ENCODE assay signal across 8 mouse cellular contexts in genomic region chr5:9427581-9428241, GRCm38 (mm10).
DNase-seq lines count a peak whose midpoint lies in the region; ATAC-seq and TF ChIP-seq lines count a peak whose summit lies in the region.

No protein-coding gene starts in this region.

- no peak overlapping the region for H3K27ac ChIP-seq in gastrocnemius, adult 2 months
- H3K27ac ChIP-seq in forebrain, embryonic 15.5 days (replicated peaks) = no peak overlapping the region
- no peak overlapping the region for H3K27ac ChIP-seq in midbrain, embryonic 14.5 days (replicated peaks; ENCODE audit: low read depth, low read length)

- peak; percentile 76 for TF ChIP-seq CTCF in gastrocnemius, adult 2 months (IDR thresholded peaks at IDR 0.05)

- H3K4me1 ChIP-seq in forebrain, embryonic 15.5 days = peaks cover 3% of the 10 kb centered on the region; the same call in 1 of the 2 replicates
- no peaks in the 10 kb centered on the region for H3K4me1 ChIP-seq in midbrain, embryonic 14.5 days (ENCODE audit: control insufficient read depth, insufficient read depth, low read length)

- H3K27me3 ChIP-seq in forebrain, embryonic 15.5 days = no peaks in the 10 kb centered on the region
- H3K27me3 ChIP-seq in midbrain, embryonic 14.5 days (ENCODE audit: control insufficient read depth, insufficient read depth, low read length) = no peaks in the 10 kb centered on the region

- H3K36me3 ChIP-seq in forebrain, embryonic 15.5 days = no peaks in the 10 kb centered on the region
- 0 out of 2 replicates have a peak, but pooled peaks cover 7% of the 10 kb centered on the region for H3K36me3 ChIP-seq in midbrain, embryonic 14.5 days (ENCODE audit: control insufficient read depth, insufficient read depth, low read length)

- H3K9ac ChIP-seq in forebrain, embryonic 15.5 days (replicated peaks) = no peak overlapping the region
- H3K9ac ChIP-seq in midbrain, embryonic 14.5 days (replicated peaks; ENCODE audit: low read length) = no peak overlapping the region

- H3K4me3 ChIP-seq in gastrocnemius, adult 2 months = no peak overlapping the region
- no peak overlapping the region for H3K4me3 ChIP-seq in forebrain, embryonic 15.5 days
- no peak overlapping the region for H3K4me3 ChIP-seq in midbrain, embryonic 14.5 days (replicated peaks; ENCODE audit: low read depth, low read length)

- peak; percentile 64 for ATAC-seq in CD4-positive, CD25-positive, alpha-beta regulatory T cell, adult 4 months
- ATAC-seq in forebrain, embryonic 15.5 days (replicated peaks) = peak; percentile 78
- peak; percentile 69; the same call in 1 of the 2 replicates for ATAC-seq in midbrain, embryonic 14.5 days (ENCODE audit: low FRiP score, low TSS enrichment)
- ATAC-seq in erythroblast, adult 5-6 weeks (replicated peaks; ENCODE audit: low FRiP score, poor library complexity, severe bottlenecking) = no peak

- DNase-seq in gastrocnemius, adult 2 months = no peak
- DNase-seq in gastrocnemius, adult 8-10 months (ENCODE audit: low spot score in 2 of 2) = no peak
- DNase-seq in c-Kit-positive CD71-positive TER-119-positive erythroid progenitor cells, embryonic 14.5 days (ENCODE audit: low spot score) = peak; percentile 5
- peak; percentile 19 to 42 for DNase-seq in layer of hippocampus, adult 8-10 months (ENCODE audit: low spot score in 2 of 2)
- peak; percentile 91 for DNase-seq in midbrain, embryonic 14.5 days

- intact Hi-C loops in gastrocnemius, adult 2 months (cut with DNase I) = no loop called here

- WGBS in forebrain, embryonic 15.5 days = 46% methylated on average over 10 of the region's 10 CpGs
- 44% methylated on average over 10 of the region's 10 CpGs for WGBS in midbrain, embryonic 14.5 days

- H3K4me2 ChIP-seq in forebrain, embryonic 15.5 days (replicated peaks) = no peak overlapping the region
- no peak overlapping the region for H3K4me2 ChIP-seq in midbrain, embryonic 14.5 days (ENCODE audit: low read length)

- no peaks in the 10 kb centered on the region for H3K9me3 ChIP-seq in forebrain, embryonic 15.5 days
- no peaks in the 10 kb centered on the region for H3K9me3 ChIP-seq in midbrain, embryonic 14.5 days (ENCODE audit: control insufficient read depth, low read length)

Comparison
In these comparisons a context has a peak if more than half of its experiments do, and no peak if none do; other contexts are left out.
1. DNase-seq: peak in c-Kit-positive CD71-positive TER-119-positive erythroid progenitor cells, embryonic 14.5 days (single experiment), layer of hippocampus, adult 8-10 months (2 of 2) and midbrain, embryonic 14.5 days (single experiment); none in gastrocnemius, adult 2 months (single experiment) and gastrocnemius, adult 8-10 months (0 of 2).